Mouse (Mus musculus) embryonic stem cell, embryonic (primary cell): Measurements from ENCODE around the gene Fam173a.

Experiments
- CTCF ChIA-PET, 4 experiments: fragments of 300-600 bp in 2 of 4; fragments of 350-600 bp in 2 of 4; sonication (Branson Sonifier 250); formaldehyde crosslinking; loops; one replicate each; lab custom pipeline; 2022; ENCODE audit warnings: inconsistent platforms in 2 of 4; lab: Charles Lee
- POLR2A ChIA-PET, 4 experiments: fragments of 300-600 bp in 2 of 4; fragments of 350-600 bp in 2 of 4; sonication (Branson Sonifier 250); formaldehyde crosslinking; loops; one replicate each; lab custom pipeline; 2022; ENCODE audit warnings: antibody characterized with exemption in 4 of 4, inconsistent platforms in 1 of 4; lab: Charles Lee

Fam173a gene

GRCm38 (mm10) chr17:25832436-25833290, 40.0 kb upstream of the Fam173a start:
- POLR2A ChIA-PET, result interaction anchor here (0.5 to 9.2 kb wide), 142 partner anchors 9 to 1354 kb away, joined by 3 to 114 read pairs (median 5); partner anchors contain the start of genes Chtf18 (in 4 of the 4), Rpusd1 (in 4 of the 4), Gm20683 (in 3 of the 4) and Mcrip2 (in 3 of the 4)
- CTCF ChIA-PET, result interaction anchor here (0.6 to 2.1 kb wide), 27 partner anchors 9 to 885 kb away, joined by 3 to 11 read pairs (median 4); partner anchors contain the start of genes Rhot2 (in 3 of the 4), Wdr24 (in 2 of the 4), Chtf18 (in 1 of the 4) and Fam234a (in 1 of the 4)

GRCm38 (mm10) chr17:25831451-25832281, 39.0 kb upstream of the Fam173a start:
- CTCF ChIA-PET, result interaction anchor here (0.6 to 2.1 kb wide), 10 partner anchors 8 to 437 kb away, joined by 3 to 11 read pairs (median 5); partner anchors contain the start of genes Chtf18 (in 1 of the 4), Narfl (in 1 of the 4), Rpusd1 (in 1 of the 4) and Wdr24 (in 1 of the 4)
- POLR2A ChIA-PET, result interaction anchor here (0.5 to 9.2 kb wide), 55 partner anchors 8 to 1304 kb away, joined by 3 to 114 read pairs (median 8); partner anchors contain the start of genes Gm20683 (in 3 of the 4), Wdr24 (in 3 of the 4), Chtf18 (in 2 of the 4) and Fbxl16 (in 2 of the 4)

- CTCF ChIA-PET, result interaction anchor here in 1 of 4 experiments (1.2 kb wide), 1 partner anchor 179 kb away, joined by 4 read pairs; no protein-coding TSS in a partner anchor
Observed at GRCm38 (mm10) chr17:25830806-25831431, 38.2 kb upstream of the Fam173a start.

GRCm38 (mm10) chr17:25830200-25830753, 37.6 kb upstream of the Fam173a start:
- CTCF ChIA-PET, result interaction anchor here in 1 of 4 experiments (1.2 kb wide), 1 partner anchor 179 kb away, joined by 4 read pairs; no protein-coding TSS in a partner anchor
- POLR2A ChIA-PET, result interaction anchor here in 3 of 4 experiments (0.6 to 9.2 kb wide), 15 partner anchors 11 to 103 kb away, joined by 3 to 114 read pairs (median 7); partner anchors contain the start of genes Gm20683 (in 2 of the 3), Rhot2 (in 2 of the 3), Chtf18 (in 1 of the 3) and Haghl (in 1 of the 3)

More at GRCm38 (mm10) chr17:25830806-25831431, 38.2 kb upstream of the Fam173a start:
- POLR2A ChIA-PET, result interaction anchor here (0.5 to 9.2 kb wide), 15 partner anchors 7 to 1108 kb away, joined by 3 to 114 read pairs (median 22); partner anchors contain the start of genes Gm20683 (in 3 of the 4), Rhot2 (in 2 of the 4), AC134908.4 (in 1 of the 4) and Chtf18 (in 1 of the 4)

GRCm38 (mm10) chr17:25829558-25830017, 36.9 kb upstream of the Fam173a start:
- CTCF ChIA-PET, result interaction anchor here in 1 of 4 experiments (1.5 kb wide), 1 partner anchor 15 kb away, joined by 4 read pairs; the partner anchor contains the start of gene Rhot2
- POLR2A ChIA-PET, result interaction anchor here in 3 of 4 experiments (0.6 to 9.2 kb wide), 21 partner anchors 7 to 730 kb away, joined by 3 to 114 read pairs (median 5); partner anchors contain the start of genes Gm20683 (in 2 of the 3), Haghl (in 2 of the 3), Rhot2 (in 2 of the 3) and Capn15 (in 1 of the 3)

- ChIA-PET CTCF (interaction anchor here in 3 of 4 experiments (0.6 to 1.5 kb wide), 6 partner anchors 16 to 272 kb away, joined by 3 to 6 read pairs (median 4); partner anchors contain the start of genes Chtf18 (in 1 of the 3), Narfl (in 1 of the 3), Rhot2 (in 1 of the 3) and Rpusd1 (in 1 of the 3)), POLR2A (interaction anchor here (0.6 to 9.2 kb wide), 42 partner anchors 8 to 1412 kb away, joined by 3 to 114 read pairs (median 5); partner anchors contain the start of genes Rhbdl1 (in 3 of the 4), Rpusd1 (in 3 of the 4), Chtf18 (in 2 of the 4) and Gm20683 (in 2 of the 4))
Observed at GRCm38 (mm10) chr17:25828712-25829557, 36.2 kb upstream of the Fam173a start, which contains the start of gene Jmjd8. Gene Jmjd8 (plus strand): TSS chr17:25828867.

GRCm38 (mm10) chr17:25828223-25828594, 35.5 kb upstream of the Fam173a start:
- POLR2A ChIA-PET, result interaction anchor here (0.6 to 9.2 kb wide), 34 partner anchors 9 to 1412 kb away, joined by 3 to 114 read pairs (median 5); partner anchors contain the start of genes Rhbdl1 (in 3 of the 4), Gng13 (in 2 of the 4), Haghl (in 2 of the 4) and Rhot2 (in 2 of the 4)
- CTCF ChIA-PET, result interaction anchor here in 3 of 4 experiments (0.6 to 1.5 kb wide), 7 partner anchors 16 to 295 kb away, joined by 3 to 6 read pairs (median 3); partner anchors contain the start of genes Chtf18 (in 1 of the 3), Mrpl28 (in 1 of the 3), Narfl (in 1 of the 3) and Rhot2 (in 1 of the 3)

GRCm38 (mm10) chr17:25827546-25828222, 35.0 kb upstream of the Fam173a start:
- POLR2A ChIA-PET, result interaction anchor here (0.6 to 9.2 kb wide), 28 partner anchors 8 to 1411 kb away, joined by 3 to 114 read pairs (median 4); partner anchors contain the start of genes Rhbdl1 (in 3 of the 4), Rpusd1 (in 2 of the 4), Capn15 (in 1 of the 4) and Chtf18 (in 1 of the 4)
- CTCF ChIA-PET, result interaction anchor here in 2 of 4 experiments (0.6 kb wide), 3 partner anchors 28 to 296 kb away, joined by 3 to 6 read pairs (median 3); partner anchors contain the start of gene Mrpl28 (in 1 of the 2)

- POLR2A ChIA-PET, result interaction anchor here in 2 of 4 experiments (0.6 to 9.2 kb wide), 10 partner anchors 9 to 562 kb away, joined by 3 to 92 read pairs (median 3); partner anchors contain the start of genes Capn15 (in 1 of the 2), Rhbdl1 (in 1 of the 2) and Wfikkn1 (in 1 of the 2)
- CTCF ChIA-PET, result no interaction called here
Observed at GRCm38 (mm10) chr17:25827011-25827410, 34.3 kb upstream of the Fam173a start.

- CTCF ChIA-PET, result no interaction called here
Observed at GRCm38 (mm10) chr17:25825984-25826570, 33.4 kb upstream of the Fam173a start.

GRCm38 (mm10) chr17:25825311-25825710, 32.6 kb upstream of the Fam173a start:
- ChIA-PET CTCF (no interaction called here), POLR2A (interaction anchor here in 3 of 4 experiments (0.7 to 4.4 kb wide), 7 partner anchors 8 to 399 kb away, joined by 3 to 60 read pairs (median 4); partner anchors contain the start of genes Stub1 (in 2 of the 3), Haghl (in 1 of the 3) and Rhbdl1 (in 1 of the 3))

More at GRCm38 (mm10) chr17:25825984-25826570, 33.4 kb upstream of the Fam173a start:
- POLR2A ChIA-PET, result interaction anchor here in 2 of 4 experiments (0.9 to 4.4 kb wide), 8 partner anchors 7 to 286 kb away, joined by 3 to 44 read pairs (median 4); partner anchors contain the start of genes Haghl (in 1 of the 2), Rhbdl1 (in 1 of the 2) and Stub1 (in 1 of the 2)

- ChIA-PET POLR2A (interaction anchor here (0.7 to 4.4 kb wide), 12 partner anchors 8 to 399 kb away, joined by 3 to 60 read pairs (median 4); partner anchors contain the start of genes Rhbdl1 (in 2 of the 4), Stub1 (in 2 of the 4) and Mcrip2 (in 1 of the 4)), CTCF (interaction anchor here in 1 of 4 experiments (1.0 to 1.5 kb wide), 2 partner anchors 8 to 12 kb away, joined by 3 to 4 read pairs; partner anchors contain the start of gene Stub1)
Observed at GRCm38 (mm10) chr17:25824362-25825142, 31.9 kb upstream of the Fam173a start.
